Mouse (Mus musculus) heart, adult 11 months (tissue): Measurements from ENCODE around the gene Cbr1.

Source experiments
- DNase-seq: peaks from one replicate; pipeline ENCODE4 v3.0.0; 2022

Cbr1 gene

DNA sequence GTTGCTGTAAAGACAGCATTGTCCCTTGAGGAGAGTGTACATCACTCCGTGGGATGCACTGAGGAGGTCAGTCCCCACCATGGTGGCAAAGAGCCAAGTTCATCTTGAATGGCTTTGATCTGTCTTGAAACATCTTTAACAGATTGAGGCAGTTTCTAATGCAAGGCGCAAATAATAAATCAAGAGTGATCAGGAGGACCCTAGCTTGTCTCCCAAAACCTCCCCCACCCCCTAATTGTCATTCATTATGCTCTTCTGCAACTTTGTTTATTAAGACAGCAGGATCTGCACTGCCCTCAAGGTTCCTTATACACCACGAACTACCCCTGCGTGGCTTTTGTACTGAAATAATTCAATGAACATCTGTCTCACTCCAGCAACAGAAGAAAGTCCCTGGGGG, at the start of gene Cbr1:
Gene Cbr1, plus strand, starts transcription at position 301 of the 400 bp plus-strand sequence.
- DNase-seq = peak; percentile 79

GRCm38 (mm10) chr16:93557646-93558045, 48.0 kb upstream of the Cbr1 start:
- DNase-seq = no peak

DNA sequence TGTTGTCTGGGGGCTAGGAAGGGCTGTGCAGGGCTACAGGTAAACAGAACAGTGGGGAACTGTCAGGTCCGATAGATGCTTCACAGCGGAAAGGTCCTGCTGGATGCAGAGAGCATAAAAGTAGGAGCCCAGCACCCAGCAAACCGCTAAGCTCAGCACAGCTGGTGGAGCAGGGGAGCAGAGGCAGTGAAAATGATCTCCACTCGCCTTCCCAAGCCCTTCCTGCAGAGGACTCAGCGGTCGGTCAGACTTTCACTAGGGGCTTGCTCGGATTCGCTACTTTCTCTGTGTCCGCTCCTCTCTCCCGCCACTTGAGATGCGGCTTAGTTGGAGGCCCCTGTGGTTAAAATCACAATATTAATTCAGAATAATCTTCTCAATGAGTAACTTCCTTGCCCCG, 47.2 kb upstream of the Cbr1 start:
- no peak for DNase-seq

DNA sequence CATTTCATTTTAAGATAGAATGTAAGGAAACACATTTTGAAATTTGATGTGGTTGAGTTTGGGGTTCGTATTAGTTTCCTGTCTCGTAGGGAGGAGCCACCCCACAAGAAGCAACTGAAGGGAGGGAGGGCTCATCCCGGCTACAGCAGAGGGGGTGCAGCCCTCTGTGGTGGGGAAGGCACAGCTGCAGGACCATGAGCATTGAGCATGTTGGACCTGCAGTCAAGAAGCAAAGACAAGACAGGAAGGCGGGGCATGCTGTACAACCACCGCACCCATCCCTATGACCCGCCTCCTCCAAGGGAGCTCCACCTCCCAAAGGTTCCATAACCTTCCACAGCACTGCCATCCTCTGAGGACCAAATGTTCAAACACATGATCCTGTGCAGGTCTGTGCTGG, 33.3 kb upstream of the Cbr1 start:
- DNase-seq = peak; percentile 58

DNA sequence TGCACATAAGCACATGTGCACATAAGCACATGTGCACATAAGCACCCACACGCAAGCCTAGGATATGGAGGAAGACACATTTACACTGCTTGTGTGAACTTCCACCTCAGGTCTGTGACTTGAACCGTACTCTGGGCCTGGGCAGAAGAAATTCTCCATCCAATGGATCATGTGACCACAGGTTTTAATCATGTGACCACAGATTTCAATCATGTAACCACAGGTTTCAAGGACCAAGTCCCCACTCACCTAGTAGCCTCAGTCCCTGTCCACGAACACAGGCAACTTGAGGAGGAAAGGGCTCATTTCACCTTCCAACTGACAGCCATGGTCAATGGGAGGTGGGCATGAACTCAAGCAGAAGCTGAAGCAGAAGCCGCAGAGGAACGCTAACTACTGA, 32.2 kb upstream of the Cbr1 start:
- peak; percentile 70 for DNase-seq

GRCm38 (mm10) chr16:93574521-93575191, 31.0 kb upstream of the Cbr1 start:
- DNase-seq = peak; percentile 76

DNA sequence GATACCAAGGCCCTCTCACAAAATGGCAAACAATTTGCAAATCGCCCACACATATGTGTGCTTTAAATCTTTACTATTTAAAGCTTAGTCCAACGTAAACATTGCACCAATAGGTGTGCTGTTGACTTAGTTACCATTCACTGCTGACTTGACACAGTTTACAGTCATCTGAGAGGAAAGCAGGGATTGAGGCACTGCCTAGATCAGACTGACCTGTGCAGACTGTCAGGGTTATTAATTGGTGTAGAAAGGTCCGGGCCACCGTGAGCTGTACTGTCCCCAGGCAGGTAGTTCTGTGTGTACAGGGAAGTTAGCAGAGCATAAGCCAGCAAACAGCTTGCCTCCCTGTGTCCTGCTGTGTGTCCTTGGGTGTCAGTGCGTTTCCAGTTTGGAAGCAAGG, 30.1 kb upstream of the Cbr1 start:
- DNase-seq = peak; percentile 66

DNA sequence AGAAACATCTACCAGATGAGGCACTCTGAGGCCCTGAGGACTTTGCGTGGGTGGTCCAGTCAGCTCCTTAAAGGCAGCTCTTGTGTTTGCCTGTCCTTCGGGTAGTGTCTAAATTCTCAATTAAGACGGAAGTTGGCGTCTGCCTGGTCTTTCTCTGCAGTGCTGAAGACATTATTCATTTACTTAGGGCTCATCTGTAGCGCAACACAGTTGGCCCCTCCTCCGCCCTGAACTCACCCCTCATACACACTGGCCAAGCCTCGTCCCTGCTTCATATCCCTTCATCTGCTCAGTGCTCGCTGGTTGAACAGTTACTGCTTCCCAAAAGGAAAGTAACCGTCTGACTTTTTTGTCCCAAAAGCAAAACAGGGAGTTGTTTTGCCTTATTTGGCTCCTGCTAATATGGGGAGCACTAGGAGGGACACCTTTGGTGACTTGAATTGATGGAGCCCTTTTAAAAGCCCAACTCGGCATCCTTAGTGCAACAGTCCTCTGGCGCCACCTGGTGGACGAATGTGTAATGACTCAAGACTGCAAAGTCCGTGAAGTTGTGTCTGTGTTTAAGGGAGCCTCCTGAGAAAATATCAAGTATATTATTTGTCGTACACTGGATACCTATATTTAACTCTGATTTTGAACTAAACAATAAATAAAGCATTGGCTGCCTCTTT, 29.1 kb upstream of the Cbr1 start:
- peak; percentile 91 for DNase-seq

- DNase-seq = peak; percentile 68
Observed at GRCm38 (mm10) chr16:93578346-93579005, 27.2 kb upstream of the Cbr1 start.

DNA sequence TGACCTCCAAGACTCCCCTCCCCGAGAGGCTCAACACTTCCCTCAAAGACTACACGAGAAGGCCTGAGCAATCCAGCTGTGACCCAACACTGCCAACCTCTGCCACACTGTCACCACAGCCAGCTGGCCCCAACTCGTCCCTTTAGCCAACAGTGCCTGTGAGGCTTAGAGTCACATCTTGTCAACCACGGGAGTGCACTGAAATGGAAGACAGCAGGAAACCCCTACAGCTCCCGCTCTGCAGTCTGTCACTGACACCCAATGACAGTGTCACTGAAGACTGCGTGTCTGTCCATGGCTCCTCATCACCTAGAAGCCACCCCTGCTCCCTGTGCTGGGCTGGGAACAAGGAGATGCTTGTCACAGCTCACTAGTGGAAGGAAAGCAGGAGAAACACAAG, 24.5 kb upstream of the Cbr1 start:
- DNase-seq = no peak

DNA sequence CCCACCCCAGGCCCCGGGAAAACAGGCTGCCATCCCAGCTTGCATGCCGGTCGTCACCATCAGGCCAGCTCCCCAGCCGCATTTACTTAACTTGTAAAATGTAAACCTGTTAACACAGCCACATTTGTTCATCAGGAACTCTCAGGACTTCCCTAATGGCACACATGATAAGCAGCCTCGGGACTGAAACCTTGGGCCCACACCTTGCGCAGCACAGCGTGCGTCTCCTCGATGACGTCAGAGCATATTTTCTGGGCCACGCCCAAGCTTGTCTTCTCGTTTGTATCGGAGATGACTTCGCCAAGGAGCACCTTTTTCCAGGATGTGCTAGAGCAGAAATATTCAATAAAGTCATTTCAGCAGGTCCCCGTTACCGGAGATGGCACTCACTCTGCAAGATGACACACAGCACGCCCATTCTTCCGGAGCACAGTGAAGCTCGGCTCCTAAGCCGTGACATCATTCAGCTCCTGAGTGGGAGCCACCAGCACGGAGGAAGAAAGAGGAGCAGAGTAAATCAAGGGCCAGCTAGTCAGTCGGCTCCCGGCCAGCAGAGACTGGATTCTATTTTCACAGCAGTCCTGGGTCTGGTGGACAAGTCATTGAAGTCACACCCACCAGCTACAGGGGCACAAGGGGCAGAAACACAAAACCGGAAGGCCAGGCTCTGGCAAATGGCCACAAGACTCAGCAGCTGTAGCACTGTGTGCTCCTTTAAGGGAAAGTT, 20.5 kb upstream of the Cbr1 start:
- no peak for DNase-seq

DNA sequence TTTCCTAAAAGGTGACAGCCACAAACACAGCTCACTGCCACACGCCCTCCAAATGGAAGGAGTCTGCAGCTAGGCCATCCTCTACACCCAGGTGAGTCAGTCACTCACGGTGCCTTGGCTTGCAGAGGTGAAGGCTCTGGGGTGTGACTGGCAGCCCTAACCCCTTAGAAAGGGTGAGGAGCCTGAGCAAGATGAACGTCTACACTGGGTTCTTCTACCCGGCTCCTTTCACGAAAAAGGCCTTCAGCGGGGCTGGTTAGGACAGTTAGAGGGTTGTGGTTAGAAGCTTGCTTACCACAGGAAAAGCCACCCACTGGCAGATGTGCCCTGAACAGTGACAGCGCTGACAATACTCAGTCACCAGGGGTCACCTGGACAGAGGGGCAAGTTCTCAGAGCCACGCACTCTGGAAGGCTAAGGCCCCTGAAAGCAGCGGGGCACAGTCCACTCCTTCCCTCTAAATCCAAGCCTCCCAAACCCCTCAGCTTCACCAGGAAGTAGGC, 19.9 kb upstream of the Cbr1 start:
- DNase-seq = peak; percentile 85

GRCm38 (mm10) chr16:93586382-93586781, 19.3 kb upstream of the Cbr1 start:
- DNase-seq = peak; percentile 75

- DNase-seq = no peak
Observed at GRCm38 (mm10) chr16:93588281-93588680, 17.4 kb upstream of the Cbr1 start.

GRCm38 (mm10) chr16:93590915-93591314, 14.7 kb upstream of the Cbr1 start:
- DNase-seq = no peak

GRCm38 (mm10) chr16:93591450-93592430, 13.9 kb upstream of the Cbr1 start:
- DNase-seq = no peak

DNA sequence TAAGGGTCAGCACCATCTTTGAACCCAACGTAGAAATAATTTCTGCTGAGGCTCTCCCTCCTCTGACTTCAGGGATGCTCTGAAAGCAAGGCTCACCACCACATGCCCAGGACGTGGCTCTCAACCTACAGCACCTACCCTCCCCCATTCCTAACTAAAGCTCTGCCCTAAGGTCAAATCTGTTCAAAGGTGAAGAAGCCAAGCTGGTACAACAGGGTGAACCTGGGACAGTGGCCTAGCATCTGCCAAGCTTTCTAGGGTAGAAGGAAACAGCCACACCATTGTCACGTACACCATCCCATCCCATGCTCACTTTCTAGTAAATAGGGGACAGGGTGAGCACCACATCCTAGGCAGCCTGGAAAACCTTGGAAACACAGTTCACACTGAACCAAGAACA, 12.9 kb upstream of the Cbr1 start:
- no peak for DNase-seq

DNA sequence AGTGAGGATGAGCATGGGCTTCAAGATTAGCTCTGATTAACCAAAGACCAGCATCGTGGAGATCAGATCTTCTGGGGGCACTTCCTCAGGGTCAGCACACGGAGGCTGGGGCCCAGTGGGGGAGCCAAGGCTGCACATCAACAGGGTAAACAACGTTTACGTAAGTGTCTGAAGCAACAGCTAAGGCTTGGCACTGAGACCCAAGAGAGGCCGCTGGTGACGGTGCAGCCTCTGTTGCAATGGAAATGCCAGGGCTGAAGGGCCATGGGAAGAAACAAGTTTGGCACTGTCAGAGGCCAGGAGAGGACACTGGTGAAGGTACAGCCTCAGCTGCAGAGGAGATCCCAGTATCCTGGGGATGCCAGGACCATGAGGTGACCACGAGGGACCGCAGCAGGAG, 12.2 kb upstream of the Cbr1 start:
- DNase-seq = no peak

- DNase-seq = peak; percentile 61
Observed at GRCm38 (mm10) chr16:93594448-93594847, 11.2 kb upstream of the Cbr1 start.

GRCm38 (mm10) chr16:93595766-93596165, 9.9 kb upstream of the Cbr1 start:
- DNase-seq = peak; percentile 68

DNA sequence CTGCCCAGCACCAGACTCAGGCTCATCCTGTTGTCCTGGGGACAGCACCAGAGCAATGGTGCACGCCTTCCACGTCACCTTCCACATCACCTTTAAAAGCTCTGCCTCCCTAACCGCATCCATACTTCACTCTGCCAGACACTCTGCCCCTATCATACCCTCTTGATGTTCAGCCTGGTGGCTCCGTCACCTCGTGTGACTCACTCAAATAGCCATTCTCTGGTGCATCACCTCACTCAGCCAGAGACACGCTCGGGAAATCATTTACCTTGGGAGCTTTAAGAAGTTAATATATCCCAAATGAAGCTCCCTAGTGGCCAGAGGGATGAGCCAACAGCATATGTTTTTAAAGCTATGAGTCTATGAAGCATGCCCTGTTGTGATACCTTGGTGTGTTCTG, 8.8 kb upstream of the Cbr1 start:
- peak; percentile 84 for DNase-seq

DNA sequence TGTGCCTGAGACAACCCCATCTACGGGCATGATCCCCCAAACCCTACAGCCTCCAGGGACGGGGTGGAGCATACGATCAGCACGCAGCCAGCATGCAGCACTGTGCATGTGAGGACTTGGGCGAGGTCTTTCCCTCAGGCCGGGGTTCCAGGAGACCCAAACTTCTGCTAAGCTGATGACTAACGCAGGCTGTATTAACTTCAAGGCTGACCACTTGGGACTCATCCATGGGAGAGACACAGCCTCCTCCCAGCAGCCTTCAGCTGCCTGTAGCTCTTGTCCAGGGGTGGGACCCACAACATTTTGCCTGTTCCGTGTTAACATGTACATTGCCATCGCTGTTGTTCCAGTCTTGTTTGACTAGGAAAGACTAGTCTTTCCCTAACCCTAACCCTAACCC, 8.1 kb upstream of the Cbr1 start:
- peak; percentile 76 for DNase-seq
